Mouse (Mus musculus) spleen, postnatal 14 days (tissue): ENCODE results near the gene Gm44503.

ENCODE experiments used
- DNase-seq, 2 experiments: peaks; one replicate each; pipeline ENCODE4 v3.0.0; 2021 to 2022; ENCODE audit warnings: low spot score in 2 of 2

Gm44503 gene

DNA sequence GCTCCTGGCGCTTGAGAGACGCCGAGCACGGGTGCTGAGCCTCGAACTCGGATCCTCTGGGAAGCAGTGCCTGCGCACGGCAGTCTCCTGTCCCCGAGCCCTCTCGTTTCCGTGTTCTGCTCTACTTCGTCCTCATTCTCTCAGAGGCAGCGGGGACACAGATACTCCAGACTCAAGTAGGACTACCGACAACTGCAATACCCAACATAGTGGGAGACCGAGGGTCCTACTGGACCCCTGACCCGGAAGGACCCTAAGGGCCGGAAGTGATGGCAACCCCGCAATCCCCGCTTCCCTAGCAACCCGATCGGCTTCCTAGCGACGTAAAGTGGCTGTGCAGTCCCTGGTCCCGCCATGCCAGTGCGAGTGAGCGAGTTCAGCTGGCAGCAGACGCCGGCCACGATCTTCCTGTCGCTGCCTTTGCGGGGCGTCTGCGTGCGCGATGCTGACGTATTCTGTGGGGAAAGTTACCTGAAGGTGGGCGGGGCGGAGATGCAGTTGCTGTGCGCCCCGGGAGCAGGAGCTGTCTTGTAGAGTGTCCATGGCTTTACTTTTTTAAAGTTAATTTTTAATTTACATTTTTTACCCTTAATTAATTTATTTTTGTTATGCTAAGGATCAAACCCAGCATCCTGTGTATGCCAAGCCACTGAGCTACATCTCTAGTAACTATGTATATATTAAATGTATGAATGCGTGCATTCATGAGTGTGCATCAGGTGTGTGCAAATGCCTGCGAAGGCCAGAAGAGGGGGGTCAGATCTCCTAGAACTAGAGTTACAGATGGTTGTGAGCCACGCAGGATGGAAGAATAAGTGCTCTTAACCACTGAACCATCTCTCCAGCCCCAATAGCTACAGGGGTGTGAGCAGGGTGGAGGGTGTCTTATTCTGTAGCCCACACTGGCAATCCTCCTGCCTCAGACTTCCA lies at the start of gene Gm44503, which contains the start of gene Dyx1c1:
Gm44503 (plus strand) TSS at position 332 of the 930 bp plus-strand sequence.
Dyx1c1 (plus strand) TSS at position 265 of the 930 bp plus-strand sequence.
- peak; percentile 33 to 64 for DNase-seq

GRCm38 (mm10) chr9:72911381-72911780 lies 47.3 kb upstream of the Gm44503 start:
- no peak for DNase-seq

DNA sequence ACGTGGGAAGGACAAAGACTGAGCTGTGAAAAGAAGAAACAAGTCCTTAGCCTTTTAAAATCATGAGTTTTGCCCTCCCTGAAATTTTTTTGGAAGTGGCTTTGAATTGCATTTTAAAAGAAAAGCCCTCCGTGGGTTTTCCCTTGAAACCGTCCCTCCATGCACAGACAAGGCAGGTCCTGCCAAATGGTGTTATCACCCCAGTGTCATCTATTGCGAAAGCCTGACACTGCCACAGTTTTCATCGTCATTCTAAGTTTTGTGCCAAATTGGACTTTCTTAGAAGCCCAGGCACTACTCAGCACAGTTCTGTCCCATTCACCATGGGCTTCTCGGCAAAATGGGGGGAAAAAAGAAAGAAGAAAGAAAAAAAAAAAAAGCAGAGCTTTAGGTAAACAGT lies 45.1 kb upstream of the Gm44503 start:
- DNase-seq = no peak

DNA sequence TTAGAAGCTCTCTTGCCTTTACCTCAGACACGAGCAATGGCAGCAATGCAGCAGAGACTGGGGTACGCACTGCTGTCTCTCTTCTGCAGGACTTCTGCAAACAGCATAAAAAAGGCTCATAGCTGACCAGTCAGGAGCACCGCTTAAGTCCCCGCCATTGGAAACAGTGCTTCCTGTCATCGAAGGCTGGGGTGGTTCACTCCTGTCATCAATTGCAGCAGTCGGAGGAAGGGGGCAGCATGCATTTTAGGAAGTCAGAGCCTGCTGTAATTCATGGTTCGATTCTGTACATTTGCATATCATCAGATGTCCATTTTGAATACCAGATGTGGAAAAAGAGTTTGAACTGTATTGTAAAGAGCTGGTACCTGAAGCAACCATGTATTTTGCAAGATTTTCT lies 42.9 kb upstream of the Gm44503 start:
- DNase-seq = no peak

GRCm38 (mm10) chr9:72923068-72923467 lies 35.6 kb upstream of the Gm44503 start:
- no peak for DNase-seq

- no peak for DNase-seq
Measured at GRCm38 (mm10) chr9:72925021-72925934, 33.4 kb upstream of the Gm44503 start, which contains the start of gene Pygo1. TSS of gene Pygo1 (plus strand) at chr9:72925645.

DNA sequence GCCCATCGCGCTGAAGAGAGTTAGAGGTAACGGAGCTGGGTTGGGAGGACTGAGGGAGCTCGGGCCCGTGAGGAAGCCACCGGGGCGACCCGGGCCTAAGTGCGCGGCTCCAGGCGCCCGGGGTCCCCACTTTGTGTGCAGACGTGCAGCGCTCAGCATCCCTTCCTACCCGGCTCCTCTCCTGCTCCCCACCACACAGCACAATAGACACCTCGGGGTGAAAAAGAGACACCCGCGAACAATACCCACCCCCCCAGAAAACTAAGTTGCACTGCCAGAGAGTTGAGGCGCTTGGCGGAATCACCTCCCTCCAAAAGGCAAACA lies 32.8 kb upstream of the Gm44503 start:
- no peak for DNase-seq

DNA sequence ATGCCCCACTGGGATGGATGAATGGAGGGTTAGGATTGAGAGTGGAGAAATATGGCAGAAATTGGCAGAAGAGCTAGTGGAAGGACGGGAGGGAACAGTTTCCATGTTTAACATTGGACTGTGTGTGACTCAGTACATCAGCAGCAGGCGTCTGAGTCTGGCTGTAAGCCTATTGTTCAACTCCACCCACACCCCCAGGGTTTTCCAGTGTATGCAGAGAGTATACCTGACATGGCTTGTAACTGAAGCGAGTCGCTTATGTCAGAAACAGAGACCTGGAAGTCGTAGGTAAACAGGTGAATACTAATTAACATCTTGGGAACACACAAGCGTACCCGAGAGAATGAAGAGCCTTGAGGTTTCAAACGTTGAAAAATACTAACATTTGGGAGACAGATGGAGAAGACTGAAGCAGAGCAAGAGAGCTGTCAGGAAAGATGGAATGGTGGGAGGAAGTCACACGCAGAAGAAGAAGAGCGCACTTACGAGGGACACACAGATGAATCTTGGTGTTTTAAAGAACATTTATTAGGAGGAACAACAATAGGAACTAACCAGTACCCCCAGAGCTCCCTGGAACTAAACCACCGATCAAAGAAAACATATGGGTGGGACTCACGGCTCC lies 27.4 kb upstream of the Gm44503 start:
- no peak for DNase-seq

GRCm38 (mm10) chr9:72935309-72935708 lies 23.3 kb upstream of the Gm44503 start:
- DNase-seq = no peak

- DNase-seq = no peak
Measured at GRCm38 (mm10) chr9:72936301-72936700, 22.4 kb upstream of the Gm44503 start.

DNA sequence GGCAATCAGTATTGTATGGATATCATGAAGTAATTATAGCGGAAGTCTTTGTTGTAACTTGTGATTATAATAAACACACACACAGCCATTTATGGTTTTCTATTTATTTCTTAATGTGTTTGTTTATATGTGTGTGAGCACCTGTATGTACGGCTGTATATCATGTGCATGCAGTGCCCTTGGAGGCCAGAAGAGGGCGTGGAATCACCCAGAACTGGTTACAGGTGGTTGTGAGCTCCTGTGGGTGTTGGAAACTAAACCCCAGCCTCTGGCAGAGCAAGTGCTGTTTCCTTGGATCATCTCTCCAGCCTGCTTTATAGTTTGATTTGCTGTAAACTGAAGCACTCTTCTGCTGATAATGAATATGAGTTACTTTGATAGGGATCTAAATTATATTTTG lies 15.2 kb upstream of the Gm44503 start:
- no peak for DNase-seq

DNA sequence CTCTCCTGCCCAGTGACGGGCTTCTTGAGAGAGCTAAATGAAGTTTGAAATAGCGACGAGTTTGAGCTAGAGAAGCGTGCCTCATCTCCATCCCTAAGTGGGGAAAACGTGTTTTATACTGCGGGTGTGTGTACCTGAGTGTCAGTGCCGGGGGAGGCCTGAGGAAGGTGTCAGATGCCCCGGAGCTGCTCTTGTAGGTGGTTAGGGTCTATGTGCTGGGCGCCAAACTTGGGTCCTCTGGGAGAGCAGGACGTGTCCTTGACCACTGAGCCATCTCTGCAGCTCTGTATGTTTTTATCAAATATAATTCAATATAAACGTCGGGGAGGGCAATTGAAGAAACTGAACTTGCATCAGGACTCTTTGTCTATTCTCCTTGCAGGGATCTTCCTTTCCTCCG lies 14.4 kb upstream of the Gm44503 start:
- no peak for DNase-seq

DNA sequence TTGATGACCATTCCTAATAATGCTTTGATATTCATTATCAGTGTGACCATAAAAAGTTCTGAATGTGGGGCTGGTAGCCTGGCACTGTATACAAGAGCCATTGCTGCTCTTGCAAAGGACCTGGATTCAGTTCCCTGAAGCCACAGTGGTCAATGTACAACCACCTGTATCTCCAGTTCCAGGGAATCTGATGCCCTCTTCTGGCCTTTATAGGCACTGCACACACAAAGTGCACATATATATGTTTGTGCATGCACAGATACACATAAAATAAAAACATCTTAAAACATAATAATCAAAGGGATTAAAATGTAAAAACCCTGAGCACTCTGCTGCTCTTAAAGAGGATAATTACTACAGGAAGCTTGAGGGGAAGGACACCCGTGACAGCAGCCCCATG lies 11.6 kb upstream of the Gm44503 start:
- no peak for DNase-seq

DNA sequence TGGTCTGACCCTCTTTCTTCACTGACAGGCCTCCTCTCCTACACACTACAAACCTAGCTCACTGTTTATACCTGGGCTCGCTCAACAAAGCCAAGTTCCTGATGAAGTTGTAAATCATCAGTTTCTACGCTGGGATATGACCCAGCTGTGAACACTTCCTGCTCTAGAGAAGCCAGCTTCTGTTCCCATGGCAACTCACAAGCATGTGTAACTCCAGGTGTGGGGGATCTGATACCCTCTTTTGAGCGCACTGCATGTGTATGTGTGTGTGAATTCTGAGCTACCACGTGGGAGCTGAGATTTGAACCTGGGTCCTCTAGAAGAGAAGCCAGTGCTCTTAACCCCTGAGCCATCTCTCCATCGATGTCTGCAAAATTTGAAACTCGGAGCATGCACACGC lies 9.1 kb upstream of the Gm44503 start:
- no peak for DNase-seq

- no peak for DNase-seq
Measured at GRCm38 (mm10) chr9:72954746-72955145, 3.9 kb upstream of the Gm44503 start.

DNA sequence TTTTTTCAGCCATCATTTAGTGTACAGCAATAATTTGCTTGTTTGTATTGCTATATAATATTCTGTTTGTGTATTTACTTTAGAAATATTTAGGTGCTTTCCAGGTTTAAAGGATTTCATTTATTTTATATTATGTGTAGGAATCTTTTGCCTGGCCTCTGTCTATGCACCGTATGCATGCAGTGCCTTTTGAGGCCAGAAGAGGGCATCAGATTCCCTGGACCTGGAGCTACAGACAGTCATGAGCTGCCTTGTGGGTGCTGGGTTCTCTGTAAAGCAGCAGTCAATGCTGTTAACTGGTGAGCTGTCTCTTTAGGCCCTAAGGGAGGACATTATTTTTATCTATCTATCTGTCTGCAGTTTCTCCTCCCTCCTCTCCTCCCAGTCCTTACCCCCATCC lies 3.1 kb upstream of the Gm44503 start:
- peak in 1 of 2 experiments; percentile 42 for DNase-seq

DNA sequence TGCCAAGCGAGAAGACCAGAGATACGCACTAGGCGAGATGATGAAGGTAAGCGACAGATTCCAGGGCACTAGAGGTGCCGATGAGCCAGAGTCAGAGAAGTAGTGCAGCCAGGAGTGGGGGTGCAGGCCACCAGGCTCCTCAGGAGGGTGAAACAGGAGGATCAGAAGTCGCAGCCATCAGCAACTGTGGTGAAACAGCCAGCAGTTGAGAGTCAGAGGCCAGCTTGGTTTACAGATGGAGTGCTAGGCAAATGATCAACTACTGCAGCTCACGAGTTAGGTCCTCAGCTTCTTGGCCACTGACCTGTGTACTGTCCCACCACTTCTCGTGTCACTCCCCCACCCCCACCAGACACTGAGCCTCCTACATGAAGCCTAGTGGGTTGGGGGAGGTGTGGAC lies 2.7 kb downstream of the Gm44503 start:
- no peak for DNase-seq

DNA sequence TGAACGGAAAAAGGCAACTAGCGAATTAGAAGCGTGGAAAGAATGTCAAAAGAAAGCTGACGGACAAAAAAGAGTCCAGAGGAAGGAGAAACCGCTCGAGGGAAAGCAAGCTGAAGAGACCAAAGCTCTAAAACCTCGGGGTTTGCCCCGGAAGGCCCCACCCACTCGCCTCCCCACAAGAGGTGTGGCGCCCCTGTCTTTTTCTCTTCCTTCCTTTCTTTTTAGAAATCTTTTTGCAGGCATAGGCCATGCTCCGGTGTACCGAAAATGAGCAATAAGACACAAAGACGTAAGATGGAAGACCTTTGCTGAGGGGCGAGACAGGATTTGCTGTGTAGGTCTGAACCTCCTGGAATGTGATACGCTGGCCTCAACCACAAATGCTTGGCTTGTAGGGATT lies 3.3 kb downstream of the Gm44503 start:
- DNase-seq = no peak

- DNase-seq = no peak
Measured at GRCm38 (mm10) chr9:72968349-72969061, 9.9 kb downstream of the Gm44503 start.

GRCm38 (mm10) chr9:72969874-72970273 lies 11.2 kb downstream of the Gm44503 start:
- DNase-seq = no peak

- DNase-seq = no peak
Measured at GRCm38 (mm10) chr9:72972435-72972834, 13.8 kb downstream of the Gm44503 start.
